Mouse (Mus musculus) embryonic fibroblast, embryonic 13.5 days (primary cell): ENCODE measurements at regions not wholly inside any gene's neighbourhood (a gene's known extent, or its start where the extent isn't known, plus 50 kb on each side); places are given as distances from the start of the nearest gene placed in this dataset.

Experiments
- CTCF ChIP-seq: IDR thresholded peaks from 2 replicates; pipeline ENCODE4 v1.5.1; 2011; ENCODE audit warnings: mild to moderate bottlenecking, control low read depth, low read length, moderate library complexity, borderline replicate concordance; ENCODE audit not compliant: insufficient read depth
- POLR2A ChIP-seq: IDR thresholded peaks from 2 replicates; pipeline ENCODE4 v1.6.1; 2011; ENCODE audit warnings: low read depth, mild to moderate bottlenecking, control low read depth, low read length, moderate library complexity

GRCm38 (mm10) chr13:26594313-26594712 lies 175.7 kb downstream of the Hdgfl1 start:
- no peak for TF ChIP-seq POLR2A
- no peak for TF ChIP-seq CTCF
